Mouse (Mus musculus): ENCODE measurements at regions not wholly inside any gene's neighbourhood (a gene's known extent, or its start where the extent isn't known, plus 50 kb on each side); places are given as distances from the start of the nearest gene placed in this dataset.
A peak's percentile ranks its signal among the peaks of the same experiment; 100 is the strongest.
"Not testable (repeated sequence)": the region's sequence is repeated elsewhere in the genome, so short reads cannot be mapped to it uniquely, and the experiment has no call there.

DNA sequence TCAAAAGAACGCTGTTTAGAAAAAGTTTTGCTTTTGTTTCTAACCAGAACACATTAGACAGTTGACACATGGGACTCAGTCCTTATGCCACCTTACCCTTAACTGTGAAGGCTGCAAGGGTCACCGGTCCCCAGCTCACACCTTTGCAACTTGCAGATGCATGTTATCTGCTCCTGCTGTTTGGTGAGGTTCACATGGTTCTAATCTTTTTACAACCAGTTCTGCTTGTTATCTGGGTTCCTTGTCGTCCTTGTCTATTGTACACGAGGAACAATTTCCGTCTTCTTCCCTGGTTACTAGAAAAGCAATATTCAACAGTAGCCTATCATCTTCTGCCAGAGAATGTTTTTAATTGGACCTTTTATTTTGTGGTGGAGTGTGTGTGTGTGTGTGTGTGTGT is 200.8 kb downstream of the Gm21738 start:
- DNase-seq (ENCODE audit: low spot score); H3K36me3 ChIP-seq; H3K27ac ChIP-seq; H3K9me3 ChIP-seq (replicated peaks); H3K4me3 ChIP-seq; H3K4me1 ChIP-seq; H3K27me3 ChIP-seq (ENCODE audit: low read depth, poor library complexity, severe bottlenecking): not testable (repeated sequence)
- 89% methylated on average over 5 of the region's 5 CpGs for WGBS

DNA sequence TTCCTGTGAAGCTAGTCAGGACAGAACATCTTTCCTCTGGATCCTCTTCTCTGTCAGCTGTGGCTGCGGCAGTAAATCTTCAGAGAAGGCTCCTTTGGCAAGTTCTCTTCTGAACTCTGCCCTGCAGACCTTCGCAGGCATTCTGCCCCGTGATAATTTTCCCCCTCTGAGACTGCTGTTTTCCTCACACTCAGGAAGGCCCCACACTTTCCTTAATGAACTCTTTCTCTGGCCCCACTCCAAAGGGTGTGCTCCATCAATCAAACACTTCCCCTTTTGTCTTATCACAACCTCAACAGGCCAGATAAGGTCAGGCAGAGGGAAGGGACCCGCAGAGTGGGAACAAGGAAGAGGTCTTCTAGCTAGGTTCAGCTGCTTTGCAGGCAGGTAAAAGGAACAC is 210.2 kb downstream of the Gm21738 start:
- Histone ChIP-seq H3K36me3 (no peaks in the 10 kb centered on the region), H3K4me1 (no peaks in the 10 kb centered on the region), H3K27me3 (ENCODE audit: low read depth, poor library complexity, severe bottlenecking) (no peaks in the 10 kb centered on the region), H3K27ac (no peak overlapping the region), H3K9me3 (replicated peaks) (no peaks in the 10 kb centered on the region), H3K4me3 (no peak overlapping the region)
- no peak for DNase-seq (ENCODE audit: low spot score)
- 47% methylated on average over 4 of the region's 4 CpGs for WGBS

- H3K4me1 ChIP-seq; DNase-seq (ENCODE audit: low spot score); H3K27me3 ChIP-seq (ENCODE audit: low read depth, poor library complexity, severe bottlenecking); H3K4me3 ChIP-seq; H3K36me3 ChIP-seq; H3K9me3 ChIP-seq (replicated peaks); H3K27ac ChIP-seq: not testable (repeated sequence)
- 70% methylated on average over 9 of the region's 9 CpGs for WGBS
These were observed 238.5 kb downstream of the Gm21738 start for GRCm38 (mm10) chr14:19180203-19180602.

- not testable (repeated sequence) for H3K36me3 ChIP-seq; H3K27ac ChIP-seq; DNase-seq (ENCODE audit: low spot score); H3K4me1 ChIP-seq; H3K9me3 ChIP-seq (replicated peaks); H3K27me3 ChIP-seq (ENCODE audit: low read depth, poor library complexity, severe bottlenecking); H3K4me3 ChIP-seq
- WGBS, result 71% methylated on average over 3 of the region's 3 CpGs
These were observed 240.7 kb downstream of the Gm21738 start for GRCm38 (mm10) chr14:19178060-19178459.

GRCm38 (mm10) chr14:19175288-19175687 is 243.4 kb downstream of the Gm21738 start:
- no peaks in the 10 kb centered on the region for H3K4me1 ChIP-seq
- peak; percentile 43 for DNase-seq (ENCODE audit: low spot score)
- no peak overlapping the region for H3K27ac ChIP-seq
- H3K9me3 ChIP-seq (replicated peaks), result no peaks in the 10 kb centered on the region
- no peak overlapping the region for H3K4me3 ChIP-seq
- WGBS, result 15% methylated on average over 2 of the region's 2 CpGs
- no peaks in the 10 kb centered on the region for H3K36me3 ChIP-seq
- no peaks in the 10 kb centered on the region for H3K27me3 ChIP-seq (ENCODE audit: low read depth, poor library complexity, severe bottlenecking)

- DNase-seq (ENCODE audit: low spot score), result not testable (repeated sequence)
- 74% methylated on average over 4 of the region's 4 CpGs for WGBS
These were observed 248.3 kb downstream of the Gm21738 start for GRCm38 (mm10) chr14:19170300-19171022.

GRCm38 (mm10) chr14:19166821-19167220 is 251.9 kb downstream of the Gm21738 start:
- Histone ChIP-seq H3K4me1 (no peaks in the 10 kb centered on the region), H3K9me3 (replicated peaks) (no peaks in the 10 kb centered on the region), H3K27me3 (ENCODE audit: low read depth, poor library complexity, severe bottlenecking) (no peaks in the 10 kb centered on the region), H3K4me3 (no peak overlapping the region), H3K36me3 (no peaks in the 10 kb centered on the region), H3K27ac (no peak overlapping the region)
- no peak for DNase-seq (ENCODE audit: low spot score)

More at GRCm38 (mm10) chr14:19170300-19171022, 248.3 kb downstream of the Gm21738 start:
- not testable (repeated sequence) for H3K27me3 ChIP-seq (ENCODE audit: low read depth, poor library complexity, severe bottlenecking); H3K27ac ChIP-seq; H3K36me3 ChIP-seq; H3K9me3 ChIP-seq (replicated peaks); H3K4me3 ChIP-seq; H3K4me1 ChIP-seq

DNA sequence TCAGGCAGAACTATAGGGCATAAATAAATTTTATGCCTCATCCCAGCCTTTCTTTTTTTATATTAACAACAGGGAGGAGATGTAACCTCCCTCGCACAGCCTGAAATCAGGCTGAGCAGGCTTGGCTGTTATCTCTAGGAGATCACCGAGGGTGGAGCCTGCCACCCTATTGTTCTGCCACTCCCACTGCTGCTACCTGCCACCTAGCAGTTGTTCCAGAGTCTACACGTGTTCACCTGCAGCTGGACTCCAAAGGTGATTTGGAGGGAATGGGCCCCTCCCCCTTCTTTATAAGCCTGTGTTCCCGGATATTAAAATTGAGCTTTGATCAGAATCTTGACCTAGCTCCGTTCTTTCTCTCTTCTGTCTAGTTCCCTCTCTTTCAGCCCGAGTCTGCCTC is 245.8 kb upstream of the Ube2e2 start:
- H3K4me1 ChIP-seq; DNase-seq (ENCODE audit: low spot score); H3K27ac ChIP-seq; H3K9me3 ChIP-seq (replicated peaks); H3K4me3 ChIP-seq; H3K27me3 ChIP-seq (ENCODE audit: low read depth, poor library complexity, severe bottlenecking); H3K36me3 ChIP-seq: not testable (repeated sequence)
- 82% methylated on average over 6 of the region's 6 CpGs for WGBS

- Histone ChIP-seq H3K4me1 (no peaks in the 10 kb centered on the region), H3K9me3 (replicated peaks) (no peaks in the 10 kb centered on the region), H3K27me3 (ENCODE audit: low read depth, poor library complexity, severe bottlenecking) (no peaks in the 10 kb centered on the region), H3K27ac (no peak overlapping the region), H3K36me3 (no peaks in the 10 kb centered on the region), H3K4me3 (no peak overlapping the region)
- DNase-seq (ENCODE audit: low spot score), result no peak
- WGBS, result 52% methylated on average over 1 of the region's 1 CpGs
These were observed 237.5 kb upstream of the Ube2e2 start for GRCm38 (mm10) chr14:19131532-19131931.
